9 mouse cellular contexts compared by ENCODE assay signal in the genomic region with DNA sequence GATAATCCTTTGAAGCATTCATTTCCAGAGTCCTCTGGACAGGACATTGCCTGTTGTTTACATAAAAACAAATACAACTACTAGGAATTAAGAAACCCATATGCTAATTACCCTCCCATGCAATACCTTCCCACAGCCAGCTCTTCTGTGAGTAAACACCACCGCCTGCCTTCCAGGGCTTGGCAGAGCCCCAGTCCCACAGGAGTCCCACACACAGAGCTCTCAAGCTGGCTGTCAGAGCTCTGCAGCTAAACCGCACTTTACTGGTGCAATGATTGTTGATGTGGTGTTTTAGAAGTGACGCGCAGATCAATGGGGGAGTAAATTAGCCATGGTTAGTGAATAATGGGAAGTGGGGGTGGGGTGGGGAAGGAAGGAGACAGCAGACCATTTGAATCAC.
A peak's percentile ranks its signal among the peaks of the same experiment; 100 is the strongest.
DNase-seq lines count a peak whose midpoint lies in the region; ATAC-seq and TF ChIP-seq lines count a peak whose summit lies in the region.
"Had no signal": no experiment of that assay in that cellular context is flagged by ENCODE, and none has a peak within 500 bp of the region (broad histone marks: within the 10 kb centered on the region; RNA-seq: fewer than 3 reads in every experiment).

No protein-coding gene starts in this region.

- no peak overlapping the region for H3K4me3 ChIP-seq in hindbrain, embryonic 11.5 days (ENCODE audit: low read depth, low read length)
- H3K4me3 ChIP-seq: limb, embryonic 12.5 days had no signal

- H3K9me3 ChIP-seq in hindbrain, embryonic 11.5 days (ENCODE audit: control insufficient read depth, low read length): no peaks in the 10 kb centered on the region
- H3K9me3 ChIP-seq: limb, embryonic 12.5 days had no signal

- H3K9ac ChIP-seq in hindbrain, embryonic 11.5 days (ENCODE audit: low read depth, low read length): no peak overlapping the region
- H3K9ac ChIP-seq: limb, embryonic 12.5 days had no signal

- 14% methylated on average over 4 of the region's 4 CpGs for WGBS in hindbrain, embryonic 11.5 days

- H3K27ac ChIP-seq in hindbrain, embryonic 11.5 days (ENCODE audit: low read depth, low read length): no peak overlapping the region
- H3K27ac ChIP-seq: limb, embryonic 12.5 days had no signal

- ATAC-seq in hindbrain, embryonic 11.5 days (ENCODE audit: low FRiP score): peak; percentile 63
- no peak for ATAC-seq in inflammation-experienced regulatory T-cells, adult 6 months

- intact Hi-C loops in gastrocnemius, postnatal 14 days (cut with DNase I; ENCODE audit: low total_unique reads): no loop called here
- intact Hi-C loops in left cerebral cortex, postnatal 10 days (cut with DNase I): no loop called here

- TF ChIP-seq CTCF in brain, embryonic 14.5 days (IDR thresholded peaks at IDR 0.05; ENCODE audit: borderline replicate concordance, extremely low read depth, insufficient read depth, insufficient read length): no peak

- no peak for TF ChIP-seq POLR2A in brain, embryonic 14.5 days (IDR thresholded peaks at IDR 0.05; ENCODE audit: borderline replicate concordance, extremely low read depth, insufficient read depth, insufficient read length, poor library complexity, severe bottlenecking)

- H3K4me2 ChIP-seq in hindbrain, embryonic 11.5 days (replicated peaks; ENCODE audit: low read depth, low read length): no peak overlapping the region
- H3K4me2 ChIP-seq: limb, embryonic 12.5 days had no signal

- H3K36me3 ChIP-seq in hindbrain, embryonic 11.5 days (ENCODE audit: control insufficient read depth, insufficient read depth, low read length): no peaks in the 10 kb centered on the region
- H3K36me3 ChIP-seq: limb, embryonic 12.5 days had no signal

- no peaks in the 10 kb centered on the region for H3K27me3 ChIP-seq in hindbrain, embryonic 11.5 days (ENCODE audit: control insufficient read depth, insufficient read depth, low read length)

- H3K4me1 ChIP-seq in hindbrain, embryonic 11.5 days (replicated peaks; ENCODE audit: control insufficient read depth, insufficient read depth, low read length): no peaks in the 10 kb centered on the region; the same call in 1 of the 2 replicates

- peak; percentile 21 for DNase-seq in gastrocnemius, postnatal 14 days
- no peak for DNase-seq in gastrocnemius, postnatal 10 days
- DNase-seq in brain, embryonic 14.5 days (ENCODE audit: low read depth): peak; percentile 88
- DNase-seq in hindbrain, embryonic 11.5 days (ENCODE audit: low spot score): no peak
- DNase-seq in left cerebral cortex, postnatal 10 days (ENCODE audit: extremely low spot score in 1 of 2, low spot score in 2 of 2): peak; percentile 53 to 58
- DNase-seq in right cerebral cortex, postnatal 14 days: peak; percentile 53
- no peak for DNase-seq in gastrocnemius, postnatal 4 days (ENCODE audit: low spot score in 2 of 2)

Comparison
In these comparisons a context has a peak if more than half of its experiments do, and no peak if none do; other contexts are left out.
1. DNase-seq: peak in gastrocnemius, postnatal 14 days (single experiment), brain, embryonic 14.5 days (single experiment), left cerebral cortex, postnatal 10 days (2 of 2) and right cerebral cortex, postnatal 14 days (single experiment); none in gastrocnemius, postnatal 10 days (single experiment), hindbrain, embryonic 11.5 days (single experiment) and gastrocnemius, postnatal 4 days (0 of 2).